Mouse (Mus musculus) small intestine, adult 2 months (tissue): ENCODE data around the gene Hsd3b7.

Experiments
- CTCF ChIP-seq: fragments of 200-500 bp; IDR thresholded peaks from 2 replicates; pipeline ENCODE4 v1.5.1; 2012; ENCODE audit warnings: low read depth, mild to moderate bottlenecking, control low read depth, inconsistent platforms, low read length, moderate library complexity, mixed read lengths; ENCODE audit not compliant: insufficient replicate concordance, insufficient read length; ENCODE audit errors: extremely low read depth
- POLR2A ChIP-seq: fragments of 200-500 bp; IDR thresholded peaks from 2 replicates; pipeline ENCODE4 v1.6.1; 2012; ENCODE audit warnings: low read depth, mild to moderate bottlenecking, control low read depth, inconsistent platforms, low read length, moderate library complexity

DNA sequence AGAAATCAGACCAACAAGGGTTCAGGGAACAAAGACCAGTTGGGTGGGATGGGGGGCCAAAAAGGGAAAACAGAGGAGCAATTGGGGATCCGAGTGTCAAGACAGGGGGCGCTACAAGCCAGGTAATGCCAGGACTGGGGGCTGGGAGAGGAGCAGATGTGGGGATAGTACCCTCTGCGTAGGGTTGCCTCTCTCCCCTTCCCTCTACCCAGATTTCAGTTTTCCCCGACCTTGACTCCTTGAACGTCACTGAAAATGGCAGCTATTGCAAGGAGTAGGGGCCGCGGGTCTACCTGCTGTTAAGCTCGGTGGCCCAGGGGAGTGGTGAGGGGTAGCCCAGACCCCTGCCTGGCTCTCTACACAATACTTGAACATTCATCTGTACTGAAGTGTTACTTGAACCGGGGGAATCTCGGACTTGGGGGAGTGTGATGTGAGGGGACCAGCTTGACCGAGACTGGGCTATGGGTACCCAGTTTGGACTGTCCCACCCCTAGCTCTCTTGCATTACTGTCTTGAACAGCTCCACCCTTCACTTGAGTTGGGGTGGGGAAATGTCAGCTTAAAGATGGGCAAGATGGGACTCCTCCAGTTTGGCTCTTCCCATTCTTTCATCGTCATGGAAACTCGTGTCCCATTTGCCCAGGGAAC lies 31.9 kb upstream of the Hsd3b7 start:
- TF ChIP-seq CTCF (no peak), POLR2A (no peak)
